Mouse (Mus musculus) MEL (cell line): ENCODE data around the gene Fer1l4. TPM values are rescaled to one million over a fixed set of nuclear protein-coding genes. Genes with fewer than 3 reads are reported as not detected.

Source experiments
- DNase-seq: peaks from one replicate; pipeline ENCODE4 v3.0.0; 2011; ENCODE audit warnings: low read depth, low spot score
- H3K27ac ChIP-seq: 2 replicates; pipeline ENCODE4 v1.5.1; 2012; ENCODE audit warnings: low read depth, mild to moderate bottlenecking, control low read depth, low read length, moderate library complexity; ENCODE audit not compliant: control insufficient read depth
- H3K27me3 ChIP-seq, 2 experiments: fragments of 150-350 bp in 1 of 2; sonication (generic) in 1 of 2; 2 replicates each; pipeline ENCODE4 v1.6.1; 2012; ENCODE audit warnings: low read length in 2 of 2, mild to moderate bottlenecking in 2 of 2, improper control_type of control experiment in 1 of 2, moderate library complexity in 1 of 2; ENCODE audit not compliant: insufficient read depth in 2 of 2, control insufficient read depth in 1 of 2
- H3K36me3 ChIP-seq, 2 experiments: 2 replicates each; pipeline ENCODE4 v1.6.1; 2012 to 2014; ENCODE audit warnings: low read length in 2 of 2, improper control_type of control experiment in 1 of 2, inconsistent platforms in 1 of 2, mild to moderate bottlenecking in 1 of 2; ENCODE audit not compliant: insufficient read depth in 2 of 2, control insufficient read depth in 1 of 2
- H3K4me1 ChIP-seq, 2 experiments: fragments of 150-350 bp in 1 of 2; sonication (generic) in 1 of 2; 2 replicates each; pipeline ENCODE4 v1.6.1; 2012; ENCODE audit warnings: low read length in 2 of 2, improper control_type of control experiment in 1 of 2, mild to moderate bottlenecking in 1 of 2; ENCODE audit not compliant: insufficient read depth in 2 of 2, control insufficient read depth in 1 of 2
- H3K4me3 ChIP-seq, 2 experiments: fragments of 150-350 bp in 1 of 2; sonication (generic) in 1 of 2; 2 replicates each; pipeline ENCODE4 v1.5.1; 2012; ENCODE audit warnings: low read depth in 2 of 2, low read length in 2 of 2, mild to moderate bottlenecking in 2 of 2, moderate library complexity in 2 of 2, control low read depth in 1 of 2, improper control_type of control experiment in 1 of 2; ENCODE audit not compliant: control insufficient read depth in 1 of 2, insufficient read depth in 1 of 2
- H3K79me2 ChIP-seq: 2 replicates; pipeline ENCODE4 v1.6.1; 2012; ENCODE audit warnings: mild to moderate bottlenecking, low read length, moderate library complexity; ENCODE audit not compliant: control insufficient read depth, poor library complexity, insufficient read depth
- H3K9ac ChIP-seq: 2 replicates; pipeline ENCODE4 v1.6.1; 2012; ENCODE audit warnings: low read depth, mild to moderate bottlenecking, control low read depth, low read length, moderate library complexity; ENCODE audit not compliant: control insufficient read depth, poor library complexity, severe bottlenecking
- H3K9me3 ChIP-seq: fragments of 150-350 bp; sonication (generic); replicated peaks from 2 replicates; pipeline ENCODE4 v1.6.1; 2012; ENCODE audit warnings: mild to moderate bottlenecking, low read length, improper control_type of control experiment, moderate library complexity; ENCODE audit not compliant: insufficient read depth
- BHLHE40 ChIP-seq: IDR thresholded peaks from 2 replicates; pipeline ENCODE4 v1.6.1; 2012; ENCODE audit warnings: low read depth, mild to moderate bottlenecking, inconsistent platforms, low read length, improper control_type of control experiment, borderline replicate concordance
- CHD1 ChIP-seq: IDR thresholded peaks from 2 replicates; pipeline ENCODE4 v1.6.1; 2012; ENCODE audit warnings: low read depth, mild to moderate bottlenecking, inconsistent platforms, low read length, improper control_type of control experiment
- CHD2 ChIP-seq: IDR thresholded peaks from 2 replicates; pipeline ENCODE4 v1.6.1; 2011; ENCODE audit warnings: low read length, improper control_type of control experiment
- CTCF ChIP-seq, 3 experiments: IDR thresholded peaks in 2 of 3; conservative IDR thresholded peaks in 1 of 3; 2 replicates each; pipeline ENCODE4 v1.5.1; 2011 to 2012; ENCODE audit warnings: low read length in 3 of 3, low read depth in 2 of 3, mild to moderate bottlenecking in 2 of 3, improper control_type of control experiment in 1 of 3, inconsistent platforms in 1 of 3, mixed read lengths in 1 of 3, moderate library complexity in 1 of 3; ENCODE audit not compliant: control insufficient read depth in 1 of 3, insufficient read depth in 1 of 3, poor library complexity in 1 of 3, severe bottlenecking in 1 of 3
- ETS1 ChIP-seq: IDR thresholded peaks from 2 replicates; pipeline ENCODE4 v1.6.1; 2012; ENCODE audit warnings: low read depth, mild to moderate bottlenecking, inconsistent platforms, low read length, improper control_type of control experiment, moderate library complexity
- MAX ChIP-seq: IDR thresholded peaks from 2 replicates; pipeline ENCODE4 v1.6.1; 2011; ENCODE audit warnings: low read length, improper control_type of control experiment
- MAZ ChIP-seq: IDR thresholded peaks from 2 replicates; pipeline ENCODE4 v1.6.1; 2012; ENCODE audit warnings: low read depth, mild to moderate bottlenecking, inconsistent platforms, low read length, improper control_type of control experiment
- MEF2A ChIP-seq: IDR thresholded peaks from 2 replicates; pipeline ENCODE4 v1.6.1; 2014; ENCODE audit warnings: low read depth, mild to moderate bottlenecking, inconsistent platforms, low read length, improper control_type of control experiment; ENCODE audit not compliant: poor library complexity, insufficient replicate concordance, severe bottlenecking; ENCODE audit errors: extremely low read depth
- MXI1 ChIP-seq: IDR thresholded peaks from 2 replicates; pipeline ENCODE4 v1.6.1; 2011; ENCODE audit warnings: mild to moderate bottlenecking, low read depth, low read length, improper control_type of control experiment
- NELFE ChIP-seq: IDR thresholded peaks from 2 replicates; pipeline ENCODE4 v1.6.1; 2011; ENCODE audit warnings: low read depth, low read length, improper control_type of control experiment
- NRF1 ChIP-seq: IDR thresholded peaks from 2 replicates; pipeline ENCODE4 v1.6.1; 2014; ENCODE audit warnings: low read depth, mild to moderate bottlenecking, inconsistent platforms, low read length, improper control_type of control experiment, moderate library complexity; ENCODE audit not compliant: poor library complexity, insufficient read depth, severe bottlenecking
- POLR2AphosphoS2 ChIP-seq: IDR thresholded peaks from 2 replicates; pipeline ENCODE4 v1.6.1; 2011; ENCODE audit warnings: low read length, improper control_type of control experiment
- RAD21 ChIP-seq: IDR thresholded peaks from 2 replicates; pipeline ENCODE4 v1.6.1; 2011; ENCODE audit warnings: mild to moderate bottlenecking, low read depth, low read length, improper control_type of control experiment
- RCOR1 ChIP-seq: IDR thresholded peaks from 2 replicates; pipeline ENCODE4 v1.6.1; 2012; ENCODE audit warnings: low read depth, mild to moderate bottlenecking, inconsistent platforms, low read length, improper control_type of control experiment
- TCF12 ChIP-seq: IDR thresholded peaks from 2 replicates; pipeline ENCODE4 v1.6.1; 2014; ENCODE audit warnings: low read depth, mild to moderate bottlenecking, inconsistent platforms, low read length, improper control_type of control experiment, moderate library complexity
- USF2 ChIP-seq, 2 experiments: IDR thresholded peaks; 2 replicates each; pipeline ENCODE4 v1.6.1; 2011 to 2012; ENCODE audit warnings: improper control_type of control experiment in 2 of 2, low read length in 2 of 2, borderline replicate concordance in 1 of 2, inconsistent platforms in 1 of 2, low read depth in 1 of 2, mild to moderate bottlenecking in 1 of 2; ENCODE audit not compliant: insufficient read depth in 1 of 2
- ZC3H11A ChIP-seq: IDR thresholded peaks from 2 replicates; pipeline ENCODE4 v1.6.1; 2012; ENCODE audit warnings: low read depth, mild to moderate bottlenecking, inconsistent platforms, low read length, improper control_type of control experiment
- ZNF384 ChIP-seq: IDR thresholded peaks from 2 replicates; pipeline ENCODE4 v1.6.1; 2012; ENCODE audit warnings: low read depth, mild to moderate bottlenecking, inconsistent platforms, low read length, improper control_type of control experiment
- polyA plus RNA-seq, 2 experiments: library from polyadenylated mRNA; stranded (reverse) in 1 of 2; unstranded in 1 of 2; fragments of >175 nt in 1 of 2; fragments of >200 nt in 1 of 2; gene quantifications; 2 replicates each; pipeline versions ENCODE4 v1.2.1 to v1.2.4; 2012; ENCODE audit warnings: low replicate concordance in 2 of 2, low read depth in 1 of 2; ENCODE audit not compliant: insufficient read length in 2 of 2, insufficient read depth in 1 of 2, missing spikeins in 1 of 2
- total RNA-seq: library from RNA; depleted of rRNA; stranded (reverse); fragments of 300-350 nt; gene quantifications from 2 replicates; pipeline ENCODE4 v1.2.3, GENCODE M21; 2012

Gene Fer1l4
- total and polyA plus RNA-seq, 3 experiments, result 0.04 to 0.07 TPM; not detected in 1

DNA sequence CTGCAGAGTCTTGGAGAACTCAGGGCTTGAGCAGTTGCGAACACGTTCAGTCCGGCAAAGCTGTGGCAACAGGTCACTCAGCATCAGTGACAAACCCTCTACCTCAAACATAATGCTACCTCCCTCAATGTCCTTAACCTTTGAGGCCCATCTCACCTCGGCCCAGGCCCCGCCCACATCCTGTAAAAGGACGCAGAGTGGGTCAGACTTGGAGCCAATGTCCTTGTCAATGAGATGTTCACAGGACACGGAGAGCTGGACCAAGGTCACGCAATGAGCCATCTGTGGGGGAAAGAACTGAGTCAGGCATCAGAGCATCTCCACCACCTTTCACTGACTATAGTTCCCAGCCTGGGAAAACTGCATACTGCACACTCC lies 26.4 kb upstream of the Fer1l4 start:
- no peaks in the 10 kb centered on the region for H3K9me3 ChIP-seq
- TF ChIP-seq ZC3H11A (no peak), NRF1 (no peak), USF2 (IDR thresholded peaks at IDR 0.05; ENCODE audit: borderline replicate concordance in 1 of 2, insufficient read depth in 1 of 2, low read depth in 1 of 2, low read length in 2 of 2) (no peak), CHD2 (no peak), RCOR1 (no peak), CTCF (IDR thresholded peaks at IDR 0.05 in 2 of 3, conservative IDR thresholded peaks at IDR 0.05 in 1 of 3; ENCODE audit: control insufficient read depth in 1 of 3, insufficient read depth in 1 of 3, low read depth in 2 of 3, low read length in 3 of 3, poor library complexity in 1 of 3, severe bottlenecking in 1 of 3) (no peak), TCF12 (no peak), BHLHE40 (no peak), ZNF384 (no peak), CHD1 (no peak), ETS1 (no peak), RAD21 (no peak), MAX (no peak), MAZ (no peak)
- H3K79me2 ChIP-seq, result no peaks in the 10 kb centered on the region
- H3K27me3 ChIP-seq, result no peaks in the 10 kb centered on the region
- no peak overlapping the region for H3K27ac ChIP-seq
- no peak for DNase-seq
- no peak overlapping the region for H3K9ac ChIP-seq
- no peaks in the 10 kb centered on the region for H3K4me1 ChIP-seq
- H3K4me3 ChIP-seq, result no peak overlapping the region
- peaks cover 2 to 9% of the 10 kb centered on the region in 2 experiments; a peak in 3 of 4 replicates for H3K36me3 ChIP-seq

DNA sequence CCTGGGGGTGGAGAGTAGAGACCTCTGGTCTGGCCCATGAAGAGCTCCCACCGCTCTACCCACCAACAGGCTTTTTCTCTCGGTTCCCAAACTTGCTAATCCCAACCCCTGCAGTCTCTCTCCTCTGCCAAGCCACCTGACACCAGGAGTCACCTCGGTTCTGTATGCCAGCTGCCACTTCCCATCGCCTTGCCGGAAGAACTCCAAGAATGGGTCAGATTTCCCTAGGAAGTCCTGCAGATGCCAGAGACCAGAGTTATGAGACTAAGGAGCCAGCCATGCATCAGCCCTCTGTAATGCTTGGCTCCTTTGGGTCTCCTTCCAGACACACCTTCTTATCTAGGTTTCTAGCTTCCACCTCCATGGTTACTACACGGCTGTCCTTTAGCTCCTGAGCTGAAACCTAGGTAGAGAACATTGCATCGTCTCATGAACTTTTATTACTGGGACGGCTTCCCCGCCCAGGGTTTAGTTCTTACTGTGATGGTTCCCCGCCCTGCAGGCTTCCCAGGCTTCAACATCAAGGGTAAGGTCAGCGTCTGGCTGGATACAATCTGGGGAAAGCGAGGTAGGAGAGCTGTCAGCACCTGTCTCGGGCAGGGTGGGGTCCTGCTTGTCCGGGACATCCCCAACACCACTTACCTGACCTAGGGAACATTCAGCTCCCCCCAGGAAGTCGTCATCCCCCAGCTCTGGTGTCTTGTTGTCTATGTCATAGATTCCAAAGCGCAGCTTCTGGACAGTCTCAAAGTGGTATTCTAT lies 25.9 kb upstream of the Fer1l4 start:
- Histone ChIP-seq H3K9ac (no peak overlapping the region), H3K27ac (no peak overlapping the region), H3K36me3 (peaks cover 2 to 9% of the 10 kb centered on the region in 2 experiments; a peak in 3 of 4 replicates), H3K27me3 (no peaks in the 10 kb centered on the region), H3K4me3 (no peak overlapping the region), H3K79me2 (no peaks in the 10 kb centered on the region), H3K9me3 (no peaks in the 10 kb centered on the region), H3K4me1 (no peaks in the 10 kb centered on the region)
- DNase-seq, result no peak
- TF ChIP-seq ETS1, result no peak
- TF ChIP-seq POLR2AphosphoS2, result no peak
- no peak for TF ChIP-seq RCOR1
- no peak for TF ChIP-seq MXI1
- TF ChIP-seq USF2 (IDR thresholded peaks at IDR 0.05; ENCODE audit: borderline replicate concordance in 1 of 2, insufficient read depth in 1 of 2, low read depth in 1 of 2, low read length in 2 of 2), result no peak
- TF ChIP-seq MEF2A, result no peak
- no peak for TF ChIP-seq MAZ
- no peak for TF ChIP-seq TCF12
- no peak for TF ChIP-seq RAD21
- no peak for TF ChIP-seq NRF1
- no peak for TF ChIP-seq NELFE
